Mouse (Mus musculus) CD8-positive naive resting alpha-beta T cell, adult 2 months (primary cell): ENCODE measurements around the gene Snph.
A peak's percentile ranks its signal among the peaks of the same experiment; 100 is the strongest.

Experiments
- DNase-seq, 2 experiments: peaks; one replicate each; pipeline ENCODE4 v3.0.0; 2022; ENCODE audit warnings: low read depth in 2 of 2, low spot score in 2 of 2

The Snph gene

GRCm38 (mm10) chr2:151543063-151543895 lies 89.1 kb downstream of the Snph start:
- peak in 1 of 2 experiments; percentile 20 for DNase-seq

DNA sequence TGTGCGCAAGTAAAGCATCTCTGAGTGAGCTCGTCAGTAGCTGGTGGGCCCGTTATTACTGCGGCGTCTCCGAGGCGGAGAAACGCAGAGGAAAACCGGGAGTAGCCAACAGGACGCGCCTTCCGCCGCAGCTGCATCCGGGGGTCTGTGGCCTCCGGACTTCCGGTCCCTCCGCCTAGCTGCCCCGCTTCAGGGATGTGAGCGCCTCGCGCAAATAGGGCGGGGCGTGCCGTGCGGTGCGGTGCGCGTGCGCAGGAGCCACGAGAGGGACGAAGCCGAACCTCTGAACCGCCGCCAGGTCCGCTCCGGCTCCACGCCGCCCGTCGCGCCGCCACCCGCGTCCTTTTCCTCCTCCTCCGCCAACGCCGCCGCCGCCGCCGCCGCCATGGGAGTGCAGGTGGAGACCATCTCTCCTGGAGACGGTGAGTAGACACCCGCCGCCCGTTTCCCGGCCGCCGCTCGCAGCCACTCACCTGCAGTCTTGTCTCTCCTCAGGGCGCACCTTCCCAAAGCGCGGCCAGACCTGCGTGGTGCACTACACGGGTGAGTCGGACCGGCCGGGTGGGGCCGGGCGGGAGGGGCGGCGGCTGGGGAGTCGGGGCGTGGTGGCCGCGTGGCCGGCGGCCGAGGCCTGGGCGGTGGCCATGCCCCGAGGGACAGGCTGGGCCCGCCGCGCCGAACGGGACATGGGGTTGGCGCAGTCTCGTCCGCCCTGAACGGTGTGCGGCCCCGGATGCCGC lies 89.9 kb downstream of the Snph start, which contains the start of gene Fkbp1a:
Gene Fkbp1a (plus strand): TSS at position 161 of the 740 bp plus-strand sequence.
- DNase-seq = peak; percentile 89 to 92
